ENCODE assay signal across 16 mouse cellular contexts in the genomic region with DNA sequence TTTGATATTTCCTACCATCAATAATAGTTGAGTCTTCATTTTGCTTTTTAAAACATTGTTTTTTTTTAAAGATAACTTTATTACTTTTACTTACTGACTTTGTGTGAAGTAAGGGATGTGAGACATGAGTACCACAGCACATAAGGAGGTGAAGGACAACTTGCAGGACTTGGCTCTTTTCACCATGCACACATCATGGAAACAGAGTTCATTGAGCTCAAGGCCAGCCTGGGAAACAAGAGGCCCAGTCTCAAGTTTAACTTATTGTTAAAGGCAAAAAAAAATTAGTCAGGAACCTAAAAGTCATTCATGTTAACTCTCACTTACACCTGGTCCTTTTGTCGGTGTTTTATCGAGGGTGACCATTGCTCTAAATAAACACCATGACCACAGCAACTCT.
"Had no signal": no experiment of that assay in that cellular context is flagged by ENCODE, and none has a peak within 500 bp of the region (broad histone marks: within the 10 kb centered on the region; RNA-seq: fewer than 3 reads in every experiment).

No protein-coding gene starts in this region.

- DNase-seq: heart, postnatal 10 days; heart, postnatal 14 days; heart, postnatal 36 days; heart, postnatal 4 days; kidney, adult 11 months; kidney, adult 18-20 months; kidney, adult 2 months; kidney, adult 8-10 months; kidney, adult 9 months; kidney, postnatal 10 days; kidney, postnatal 14 days; kidney, postnatal 25 days; kidney, postnatal 36 days; kidney, postnatal 4 days; layer of hippocampus, adult 9-11 months; layer of hippocampus, postnatal 36 days had no signal
